Mouse (Mus musculus) naive thymus-derived CD4-positive, alpha-beta T cell, adult 2 months (primary cell): Measurements from ENCODE around the gene Zbtb40.

Experiments used
- DNase-seq: peaks from one replicate; pipeline ENCODE4 v3.0.0-alpha.2; 2011; ENCODE audit warnings: low read depth

Zbtb40 gene

GRCm38 (mm10) chr4:136934746-136935613 is 113.6 kb downstream of the Zbtb40 start:
- no peak for DNase-seq

- DNase-seq, result no peak
Measured at GRCm38 (mm10) chr4:136930474-136930873, 118.1 kb downstream of the Zbtb40 start.
